ENCODE assay signal across 15 mouse cellular contexts in genomic region chr4:105377469-105378187, GRCm38 (mm10).
A peak's percentile ranks its signal among the peaks of the same experiment; 100 is the strongest.
DNase-seq lines count a peak whose midpoint lies in the region; ATAC-seq and TF ChIP-seq lines count a peak whose summit lies in the region.
"Had no signal": no experiment of that assay in that cellular context is flagged by ENCODE, and none has a peak within 500 bp of the region (broad histone marks: within the 10 kb centered on the region; RNA-seq: fewer than 3 reads in every experiment).

No protein-coding gene starts in this region.

- ATAC-seq in heart, embryonic 15.5 days (replicated peaks; ENCODE audit: insufficient number of reproducible peaks, insufficient read depth, low FRiP score, low read depth), result no peak
- no peak for ATAC-seq in lung, embryonic 14.5 days (ENCODE audit: insufficient read depth)
- ATAC-seq: CD4-positive, CD25-positive, alpha-beta regulatory T cell, adult 4 months; intestine, embryonic 16.5 days; midbrain, embryonic 13.5 days had no signal

- peak overlapping the region; percentile 59 for H3K27ac ChIP-seq in heart, embryonic 15.5 days
- H3K27ac ChIP-seq in lung, embryonic 14.5 days (ENCODE audit: low read depth), result no peak overlapping the region; the same call in 1 of the 2 replicates
- H3K27ac ChIP-seq: midbrain, embryonic 13.5 days had no signal

- H3K4me3 ChIP-seq in heart, embryonic 15.5 days, result no peak overlapping the region
- no peak overlapping the region for H3K4me3 ChIP-seq in lung, embryonic 14.5 days (ENCODE audit: low read depth, low read length)
- H3K4me3 ChIP-seq: midbrain, embryonic 13.5 days had no signal

- no peaks in the 10 kb centered on the region for H3K27me3 ChIP-seq in heart, embryonic 15.5 days
- no peaks in the 10 kb centered on the region for H3K27me3 ChIP-seq in lung, embryonic 14.5 days (ENCODE audit: insufficient read depth, low read length)
- H3K27me3 ChIP-seq: midbrain, embryonic 13.5 days had no signal

- no peaks in the 10 kb centered on the region for H3K36me3 ChIP-seq in heart, embryonic 15.5 days
- H3K36me3 ChIP-seq in lung, embryonic 14.5 days (ENCODE audit: insufficient read depth), result no peaks in the 10 kb centered on the region
- H3K36me3 ChIP-seq: midbrain, embryonic 13.5 days had no signal

- H3K9ac ChIP-seq in heart, embryonic 15.5 days, result no peak overlapping the region
- H3K9ac ChIP-seq in lung, embryonic 14.5 days, result no peak overlapping the region
- H3K9ac ChIP-seq: midbrain, embryonic 13.5 days had no signal

- no peak for TF ChIP-seq CTCF in lung, embryonic 14.5 days (IDR thresholded peaks at IDR 0.05; ENCODE audit: low read depth)

- 55% methylated on average over 11 of the region's 11 CpGs for WGBS in heart, embryonic 15.5 days
- WGBS in lung, embryonic 14.5 days, result 47% methylated on average over 11 of the region's 11 CpGs

- no peak for DNase-seq in heart, postnatal 14 days
- DNase-seq in lung, embryonic 14.5 days, result peak; percentile 45
- no peak for DNase-seq in lung, postnatal 25 days (ENCODE audit: low spot score)
- DNase-seq in embryo, embryonic 9.5 days (ENCODE audit: extremely low spot score), result peak; percentile 45
- DNase-seq in forelimb bud, embryonic 11.5 days (ENCODE audit: low read depth, low spot score), result peak; percentile 52
- DNase-seq in T-cell, adult 2 months (ENCODE audit: low spot score), result no peak
- no peak for DNase-seq in ovary, postnatal 10 days (ENCODE audit: low spot score)
- DNase-seq: cerebellum, adult 18-20 months; lung, adult 18-20 months; right cerebral cortex, adult 18-20 months; thymus, adult 18-20 months had no signal

- intact Hi-C loops in heart, postnatal 14 days (cut with DNase I), result no loop called here

- no peak overlapping the region for H3K4me2 ChIP-seq in heart, embryonic 15.5 days
- H3K4me2 ChIP-seq in lung, embryonic 14.5 days, result no peak overlapping the region
- H3K4me2 ChIP-seq: midbrain, embryonic 13.5 days had no signal

- H3K4me1 ChIP-seq in heart, embryonic 15.5 days (replicated peaks), result peaks cover 2% of the 10 kb centered on the region; the same call in 1 of the 2 replicates
- no peaks in the 10 kb centered on the region; the same call in 1 of the 2 replicates for H3K4me1 ChIP-seq in lung, embryonic 14.5 days (ENCODE audit: insufficient read depth)
- H3K4me1 ChIP-seq: midbrain, embryonic 13.5 days had no signal

- no peaks in the 10 kb centered on the region for H3K9me3 ChIP-seq in heart, embryonic 15.5 days (replicated peaks)
- H3K9me3 ChIP-seq in lung, embryonic 14.5 days (ENCODE audit: low read depth, low read length), result no peaks in the 10 kb centered on the region
- H3K9me3 ChIP-seq: midbrain, embryonic 13.5 days had no signal

Comparison
In these comparisons a context has a peak if more than half of its experiments do, and no peak if none do; other contexts are left out.
1. DNase-seq: peak in lung, embryonic 14.5 days (single experiment), embryo, embryonic 9.5 days (single experiment) and forelimb bud, embryonic 11.5 days (single experiment); none in heart, postnatal 14 days (0 of 2), lung, postnatal 25 days (single experiment), T-cell, adult 2 months (single experiment) and ovary, postnatal 10 days (single experiment).